Mouse (Mus musculus): ENCODE measurements at regions not wholly inside any gene's neighbourhood (a gene's known extent, or its start where the extent isn't known, plus 50 kb on each side); places are given as distances from the start of the nearest gene placed in this dataset.
"Not testable (repeated sequence)": the region's sequence is repeated elsewhere in the genome, so short reads cannot be mapped to it uniquely, and the experiment has no call there.

DNA sequence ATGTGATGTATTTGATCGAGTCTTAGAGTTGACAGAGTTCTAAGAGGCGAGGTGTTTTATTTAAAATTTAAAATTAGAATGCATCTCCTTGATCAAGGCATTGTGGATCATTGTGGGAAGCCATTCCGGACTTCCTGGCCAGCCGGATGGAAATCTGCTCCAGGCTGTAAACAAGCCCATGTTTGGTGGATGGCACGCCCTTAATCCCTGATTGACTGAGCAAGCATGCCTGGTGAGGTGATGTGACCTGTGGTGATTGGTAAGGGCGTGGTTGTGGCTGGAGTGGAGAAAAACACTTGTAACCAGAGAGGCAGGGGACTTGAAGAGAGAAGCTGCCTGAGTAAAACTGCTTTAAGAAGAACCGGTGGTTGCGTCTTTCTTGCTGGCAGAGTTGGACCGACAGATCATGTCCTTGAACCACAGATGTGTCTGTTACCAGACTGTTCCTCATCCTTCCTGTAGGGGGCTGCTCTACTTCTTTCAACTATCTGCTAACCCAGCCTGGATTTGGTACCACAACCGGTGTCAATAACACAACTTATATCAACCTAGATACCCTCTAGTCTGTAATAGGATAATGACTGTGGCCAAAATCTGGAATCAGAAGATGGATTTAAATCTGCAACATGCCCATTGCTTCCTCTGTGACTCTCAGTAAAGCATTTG is 164.4 kb downstream of the Ifng start:
- no peak for DNase-seq

DNA sequence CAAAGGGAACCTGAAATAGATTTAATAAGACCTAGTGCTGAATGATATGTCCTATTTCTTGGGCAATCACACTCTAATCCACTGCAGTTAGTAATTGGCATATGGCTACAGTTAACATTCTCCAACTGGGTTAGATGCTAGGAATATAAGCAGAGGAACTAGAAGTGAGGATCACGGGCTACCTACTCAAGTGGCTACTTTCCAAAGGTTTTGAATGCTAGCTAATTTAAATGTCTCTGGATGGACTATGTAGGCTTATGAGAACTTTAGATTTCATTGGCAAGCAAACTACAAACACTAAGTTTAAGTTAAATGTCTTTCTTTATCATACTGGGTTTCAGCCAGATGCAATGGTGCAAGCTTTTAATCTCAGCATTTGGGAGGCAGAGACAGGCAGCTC is 166.6 kb downstream of the Ifng start:
- no peak for DNase-seq

DNA sequence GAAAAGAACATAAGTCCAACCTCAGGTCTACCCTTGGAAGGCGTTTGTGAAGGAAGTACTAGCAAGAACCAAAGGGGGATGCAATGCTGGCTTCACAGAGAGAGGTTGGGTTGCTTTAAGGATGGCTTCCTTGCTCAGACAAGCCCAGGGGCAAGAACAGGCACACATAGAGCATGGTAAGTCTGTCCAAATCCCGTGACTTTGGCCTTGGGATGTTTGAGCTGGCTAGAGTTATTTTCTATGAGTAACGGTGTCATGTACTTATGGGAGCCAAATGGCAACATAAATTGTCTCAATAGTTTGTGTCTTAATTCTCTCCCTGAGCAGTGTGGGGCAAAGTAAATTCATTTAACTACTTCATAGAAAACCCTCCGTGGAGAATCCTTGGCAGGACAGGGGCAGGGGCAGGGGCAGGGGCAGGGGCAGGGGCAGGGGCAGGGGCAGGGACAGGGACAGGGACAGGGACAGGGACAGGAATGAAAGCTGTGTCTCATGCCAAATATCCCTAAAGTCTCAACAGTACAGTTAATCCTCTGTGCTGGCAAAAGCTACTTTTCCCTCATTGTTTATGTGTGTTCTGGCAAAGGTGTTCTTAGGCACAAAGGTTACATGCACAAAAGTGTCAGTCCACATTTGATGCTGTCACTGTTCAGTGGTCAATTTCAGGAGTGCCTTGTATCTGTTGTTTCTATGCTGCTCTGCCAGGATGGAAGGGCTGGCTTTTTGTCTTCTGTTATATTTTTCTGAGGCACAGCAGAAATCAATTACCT is 167.7 kb downstream of the Ifng start:
- no peak for DNase-seq

DNA sequence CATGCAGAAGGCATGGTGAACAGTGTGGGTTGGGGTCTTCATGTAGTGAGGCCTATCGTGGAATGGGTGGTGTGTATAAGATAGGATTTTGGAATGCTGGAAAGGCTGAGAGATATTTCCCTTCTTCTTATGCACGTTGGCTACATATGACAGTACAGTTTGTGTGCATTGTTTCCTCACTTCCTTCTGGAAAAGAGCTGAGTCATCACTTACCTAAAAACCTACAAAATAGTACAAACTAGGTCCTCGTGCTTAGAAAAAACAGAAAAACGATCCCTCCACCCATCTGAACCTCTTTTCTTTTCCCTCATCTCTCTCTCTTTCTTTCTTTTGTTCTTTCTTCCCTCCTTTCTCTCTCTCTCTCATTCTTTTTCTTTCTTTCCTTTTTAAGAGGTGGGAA is 168.3 kb downstream of the Ifng start:
- DNase-seq, result no peak

DNA sequence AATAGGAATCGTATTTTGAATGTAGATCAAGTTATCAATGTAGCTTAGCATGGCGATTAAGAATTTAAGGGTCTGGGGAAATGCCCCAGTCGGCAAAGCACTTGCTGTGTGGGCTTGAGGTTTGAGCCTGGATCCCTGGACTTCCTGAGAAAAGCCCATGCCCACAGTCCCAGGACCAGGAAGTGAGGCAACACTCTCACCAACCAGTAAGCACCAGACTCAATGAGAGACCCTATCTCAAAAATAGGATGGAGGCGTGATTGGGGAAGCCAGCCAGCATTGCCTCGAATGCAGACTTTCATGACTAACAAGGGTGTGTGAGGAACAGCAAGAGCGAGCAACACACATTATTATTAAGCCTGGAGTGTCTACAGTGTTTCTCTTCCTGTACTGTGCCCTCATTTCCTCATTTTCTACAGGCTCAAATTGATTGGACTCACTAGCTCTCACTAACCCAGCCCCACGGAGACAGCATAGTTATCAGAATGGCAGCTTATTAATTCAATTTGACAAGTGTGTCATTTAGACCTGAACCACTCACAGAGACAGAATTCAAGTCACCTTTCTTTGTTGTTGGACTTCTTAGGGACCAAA is 170.1 kb downstream of the Ifng start:
- no peak for DNase-seq

DNA sequence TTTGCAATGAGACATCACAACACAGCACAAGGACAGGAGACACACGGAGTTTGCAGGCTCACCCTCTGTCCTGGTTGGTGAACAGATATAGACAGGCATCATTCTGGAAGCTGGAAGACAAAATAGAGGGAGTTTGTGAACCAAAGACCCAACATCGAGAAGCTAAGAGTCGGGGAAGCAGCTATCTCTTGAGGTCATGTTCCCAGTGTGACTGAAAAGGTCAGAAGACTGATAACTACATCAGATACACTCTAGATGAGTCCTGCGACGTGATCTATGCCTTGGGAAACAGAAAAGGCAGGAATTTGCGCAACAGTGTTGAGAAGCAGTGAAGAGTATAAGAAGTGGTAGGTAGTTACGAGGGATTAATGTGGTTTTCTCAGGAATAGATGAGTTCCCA is 171.2 kb downstream of the Ifng start:
- no peak for DNase-seq

DNA sequence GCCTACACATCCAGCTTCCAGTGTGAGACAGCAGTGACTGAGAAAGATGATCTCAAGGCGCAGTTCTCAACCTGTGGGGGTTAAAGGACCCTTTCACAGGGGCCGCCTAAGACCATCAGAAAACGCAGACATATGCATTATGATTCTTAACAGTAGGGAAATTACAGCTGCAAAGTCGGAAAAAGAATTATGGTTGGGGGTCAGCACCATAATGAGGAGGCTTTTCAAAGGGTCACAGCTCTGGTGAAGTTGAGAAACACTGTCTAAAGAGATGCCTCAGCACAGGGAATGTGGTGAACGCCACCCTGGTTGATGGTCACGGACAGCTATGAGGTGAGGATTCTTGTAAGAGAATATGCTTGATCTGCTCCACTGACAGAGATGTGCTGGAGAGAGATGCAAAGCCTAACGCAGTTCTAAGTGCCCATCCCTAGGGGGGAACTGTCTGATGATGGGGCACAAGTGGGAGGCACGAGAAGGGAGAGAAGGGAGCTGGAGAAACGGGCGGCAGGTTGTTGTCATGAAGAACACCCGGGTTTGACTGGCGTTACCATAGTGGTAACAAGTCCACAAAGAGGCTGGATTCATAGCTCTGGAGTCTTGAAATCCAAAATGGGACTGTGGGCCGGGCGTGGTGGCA is 172.3 kb downstream of the Ifng start:
- DNase-seq, result no peak

DNA sequence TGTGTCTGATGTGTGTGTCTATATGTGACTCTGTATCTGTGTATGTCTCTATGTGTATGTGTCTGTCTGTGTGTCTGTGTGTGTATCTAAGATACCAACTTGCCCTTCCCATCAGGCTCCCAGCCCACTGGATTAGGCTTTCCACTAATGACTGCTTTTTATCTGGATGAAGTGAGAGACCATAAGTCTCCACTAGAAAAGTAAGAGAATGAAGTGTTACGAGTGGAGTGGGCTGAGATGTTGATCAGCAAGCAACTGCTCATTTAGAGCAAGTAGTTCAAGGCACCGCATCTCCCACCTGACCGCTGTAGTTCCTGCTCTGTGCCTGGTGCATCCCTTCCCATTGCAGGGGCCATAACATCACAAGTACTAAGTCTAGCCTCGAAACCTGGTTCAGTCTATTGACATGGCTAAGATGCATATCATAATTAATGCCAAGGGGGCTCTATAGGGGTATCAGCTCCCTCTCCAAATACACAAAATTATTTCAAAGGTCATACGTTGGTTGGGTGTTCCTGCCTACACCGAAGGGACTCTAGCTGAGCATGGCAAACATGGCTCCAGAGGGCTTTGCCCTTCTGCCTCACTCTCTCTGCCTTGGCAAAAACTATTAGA is 173.5 kb downstream of the Ifng start:
- no peak for DNase-seq

DNA sequence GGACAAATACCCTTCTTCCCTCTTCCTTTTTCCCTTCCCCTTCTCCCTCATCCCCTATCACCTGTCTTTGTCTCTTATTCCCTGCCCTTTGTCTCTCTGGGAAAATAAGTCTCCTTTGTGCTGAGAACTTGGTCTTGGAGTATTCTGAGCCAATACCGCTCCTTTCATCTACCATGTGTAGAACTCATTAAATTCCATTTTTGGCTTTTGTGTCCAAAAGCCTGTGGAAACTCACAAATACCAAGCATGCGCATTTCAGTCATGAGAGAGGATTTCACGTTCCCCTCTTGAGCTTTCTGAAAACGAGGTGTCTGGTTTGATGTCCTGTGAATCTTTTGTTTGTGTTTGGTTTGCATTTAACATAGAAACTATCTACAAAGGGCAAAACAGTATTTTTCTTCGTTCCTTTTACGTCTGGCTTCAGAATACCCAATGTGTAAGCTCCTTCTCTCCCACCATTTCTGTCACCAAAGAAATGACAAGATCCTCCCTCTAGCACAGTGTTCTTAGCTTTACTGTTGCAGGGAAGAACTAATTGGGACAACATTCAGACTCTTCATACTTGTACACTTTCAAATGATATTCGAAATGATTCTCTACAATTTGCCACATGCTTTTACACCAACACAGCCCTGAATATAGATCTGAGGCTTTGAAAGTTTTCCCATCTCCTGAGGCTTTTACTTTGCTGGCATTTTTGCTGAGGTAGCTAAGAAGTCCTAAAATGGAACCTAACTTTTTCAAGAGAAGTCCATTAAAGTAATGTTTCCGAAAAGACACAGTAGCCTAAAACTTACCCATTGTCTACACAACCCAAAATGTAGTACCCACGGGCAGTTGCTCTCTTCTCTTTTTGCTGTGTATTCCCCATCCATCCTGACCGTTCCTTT is 174.5 kb downstream of the Ifng start:
- DNase-seq, result no peak

DNA sequence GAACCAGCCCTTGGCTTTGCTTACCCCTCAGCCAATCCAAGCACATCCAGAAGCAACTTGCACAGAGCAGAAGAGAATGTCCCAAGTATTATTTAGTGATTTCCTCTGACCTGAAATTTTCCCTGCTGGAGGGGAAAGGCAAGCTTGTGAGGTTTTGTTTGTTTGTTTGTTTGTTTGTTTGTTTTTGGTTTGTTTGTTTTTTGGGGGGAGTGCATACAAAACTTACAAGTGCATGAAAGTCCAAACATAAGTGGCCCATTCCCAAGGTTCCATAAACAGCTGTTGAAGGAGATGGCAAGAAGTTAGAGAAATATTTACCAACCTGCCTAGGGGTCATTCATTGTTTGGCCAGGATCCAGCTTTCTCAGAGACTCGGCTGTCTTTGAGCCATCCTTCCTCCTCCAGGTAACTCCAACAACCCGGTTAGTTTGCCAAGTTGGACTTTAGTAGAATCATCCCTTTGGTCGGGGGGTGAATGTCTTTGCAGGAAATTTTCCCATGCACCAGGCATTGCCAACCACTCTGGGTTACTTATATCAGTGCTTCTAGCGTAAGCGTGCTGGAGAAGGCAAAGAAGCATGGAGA is 175.3 kb downstream of the Ifng start:
- DNase-seq, result no peak

DNA sequence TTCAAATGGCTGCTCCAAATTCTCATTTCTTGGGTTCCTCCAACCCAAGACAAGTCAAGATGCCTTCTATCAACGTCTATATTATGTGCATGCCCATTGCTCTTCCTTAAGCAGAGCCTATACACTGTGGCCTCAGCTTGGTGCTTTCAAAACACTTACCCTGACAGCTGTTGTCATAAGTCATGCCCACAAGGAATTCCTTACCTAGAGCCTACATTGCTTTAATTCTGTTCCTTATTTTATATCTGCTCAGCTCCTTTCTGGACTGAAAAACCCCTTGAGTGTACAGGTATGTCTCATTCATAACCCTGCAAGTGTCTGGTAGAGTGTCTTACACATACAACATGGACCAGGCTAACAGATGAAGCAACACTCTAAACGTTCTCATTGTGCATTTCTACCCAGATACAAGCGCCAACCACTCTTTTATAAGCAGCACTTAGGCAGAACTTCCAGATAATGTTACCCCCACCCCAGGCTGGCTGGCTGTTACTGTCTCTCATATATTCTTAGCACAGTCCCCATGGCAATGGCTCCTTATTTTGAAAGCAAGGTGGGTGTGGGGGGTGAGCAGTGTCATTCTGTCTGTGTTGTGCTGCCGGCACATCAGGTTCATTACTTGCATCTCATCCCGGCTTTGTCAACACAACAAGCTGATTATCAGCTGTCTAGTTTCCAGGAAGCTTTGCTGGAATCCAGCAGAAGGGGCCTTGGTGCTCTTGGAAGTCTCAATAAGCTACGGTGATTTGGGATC is 176.6 kb downstream of the Ifng start:
- no peak for DNase-seq

DNA sequence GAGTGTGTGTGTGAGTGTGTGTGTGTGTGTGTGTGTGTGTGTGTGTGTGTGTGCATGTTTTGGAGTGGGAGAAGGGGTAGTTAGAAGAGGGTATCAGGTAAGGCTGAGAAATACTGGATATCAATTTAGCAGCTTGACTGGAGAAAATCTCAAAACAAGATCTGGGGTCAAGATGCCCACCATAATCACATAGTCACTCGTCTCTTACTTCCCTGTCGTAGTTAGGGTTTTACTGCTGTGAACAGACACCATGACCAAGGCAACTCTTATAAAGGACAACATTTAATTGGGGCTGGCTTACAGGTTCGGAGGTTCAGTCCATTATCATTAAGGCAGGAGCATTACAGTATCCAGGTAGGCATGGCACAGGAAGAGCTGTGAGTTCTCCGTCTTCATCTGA is 177.4 kb downstream of the Ifng start:
- DNase-seq, result not testable (repeated sequence)

DNA sequence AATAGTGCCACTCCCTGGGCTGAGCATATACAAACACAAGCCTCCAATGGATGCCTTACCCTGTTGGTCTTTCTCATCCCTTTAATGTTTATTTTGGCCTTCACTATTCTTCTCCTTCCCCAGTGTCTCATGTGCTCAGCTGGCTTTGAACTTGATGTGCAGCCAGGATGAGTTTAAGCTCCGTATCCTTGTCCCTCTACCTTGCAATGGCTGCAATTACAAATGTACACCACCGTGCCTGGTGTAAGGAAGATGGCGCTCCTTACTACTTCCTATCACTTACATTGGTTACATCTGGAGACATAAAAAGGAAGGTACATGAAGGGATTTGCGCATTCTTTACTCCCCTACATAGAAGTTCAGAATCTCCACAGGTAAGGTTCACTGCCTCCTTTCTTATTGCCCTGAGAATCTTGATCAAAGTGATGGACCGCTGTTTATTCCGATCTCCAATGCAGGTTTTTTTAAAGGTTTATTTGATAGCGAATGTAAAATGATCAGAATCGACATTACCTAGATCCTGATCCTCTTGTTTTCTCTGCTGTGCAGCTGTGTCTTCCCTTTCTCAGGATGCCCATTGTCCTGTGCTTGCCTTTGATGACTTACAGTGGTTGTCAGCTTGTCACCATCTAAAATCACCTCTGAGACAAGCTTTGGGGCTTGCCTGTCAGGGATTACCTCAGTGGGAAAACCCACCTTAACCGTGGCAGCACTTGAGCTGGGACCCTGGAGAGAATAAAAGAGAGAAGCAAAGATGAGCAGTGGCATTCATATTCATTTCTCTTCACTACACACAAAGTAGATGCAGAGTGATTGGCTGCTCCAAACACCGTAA is 178.1 kb downstream of the Ifng start:
- DNase-seq, result no peak

DNA sequence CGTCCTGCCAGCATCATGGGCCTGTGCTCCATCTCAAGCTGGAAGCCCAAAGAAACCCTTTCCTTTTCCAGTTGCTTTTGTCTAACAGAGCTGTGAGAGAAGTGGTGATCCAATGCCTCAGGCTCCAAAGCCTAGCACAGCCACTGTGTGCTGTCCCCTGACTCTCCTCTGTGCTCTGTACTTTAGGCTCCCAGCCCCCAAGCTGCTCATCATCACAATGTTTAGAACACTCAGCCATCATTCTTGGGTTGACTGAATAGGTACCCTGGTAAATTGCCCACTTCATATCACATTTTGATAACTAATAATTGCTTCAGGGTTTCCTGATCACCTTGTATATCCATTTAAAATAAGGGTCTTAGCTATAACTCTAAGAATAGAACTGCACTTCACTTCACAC is 178.8 kb downstream of the Ifng start:
- DNase-seq, result no peak

DNA sequence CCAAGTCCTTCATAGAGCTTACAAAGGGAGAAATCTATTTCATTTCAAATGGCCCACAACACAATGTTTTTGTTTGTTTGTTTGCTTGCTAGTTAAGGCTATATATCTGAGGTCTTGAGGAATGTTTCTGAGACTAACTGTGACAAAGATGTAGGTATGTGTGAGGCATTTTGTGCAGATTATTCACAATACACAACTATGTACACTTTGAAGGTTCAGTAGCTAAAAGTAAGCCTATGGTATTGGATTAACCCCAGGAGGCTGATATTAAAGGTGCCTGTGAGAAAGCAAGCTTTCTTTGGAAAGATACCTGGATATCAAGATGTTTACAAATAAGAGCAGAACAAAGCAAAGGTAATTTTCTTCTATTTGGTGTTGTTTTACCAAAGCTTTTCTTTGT is 179.8 kb downstream of the Ifng start:
- DNase-seq, result no peak

DNA sequence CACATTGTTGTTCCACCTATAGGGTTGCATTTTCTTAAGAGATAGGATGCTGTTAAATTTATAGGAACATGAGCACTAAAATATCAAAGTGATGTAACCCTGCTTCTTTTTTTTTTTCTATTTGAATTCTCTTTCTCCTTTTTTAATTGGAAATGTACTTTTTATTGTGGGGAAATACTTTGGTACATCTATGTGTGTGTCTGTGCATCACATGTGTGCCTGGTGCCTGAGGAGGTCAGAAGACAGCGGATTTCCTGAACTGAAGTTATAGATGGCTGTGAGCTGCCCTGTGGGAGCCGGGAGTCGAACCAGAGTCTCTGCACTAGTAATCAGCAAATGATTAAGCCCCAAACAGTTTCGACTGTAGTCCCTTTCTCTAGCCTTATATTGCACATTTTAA is 180.7 kb downstream of the Ifng start:
- no peak for DNase-seq

DNA sequence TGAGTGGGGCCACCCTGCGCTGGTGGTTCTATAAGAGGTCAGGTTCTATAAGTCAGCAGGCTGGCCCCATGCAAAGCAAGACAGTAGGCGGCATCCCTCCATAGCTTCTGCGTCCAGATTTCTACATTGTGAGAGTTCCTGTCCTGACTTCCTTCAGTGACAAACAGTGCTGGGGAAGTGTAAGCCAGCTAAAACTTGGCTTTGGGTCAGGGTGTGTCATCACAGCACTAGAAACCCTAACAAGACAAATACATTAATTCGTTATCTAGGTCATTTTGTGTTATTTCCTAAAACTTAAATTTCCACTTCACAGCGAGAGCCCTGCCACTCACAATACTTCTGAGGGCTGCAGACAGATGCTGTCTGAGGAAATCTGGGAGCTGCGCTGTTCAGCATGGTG is 181.3 kb downstream of the Ifng start:
- DNase-seq, result no peak

DNA sequence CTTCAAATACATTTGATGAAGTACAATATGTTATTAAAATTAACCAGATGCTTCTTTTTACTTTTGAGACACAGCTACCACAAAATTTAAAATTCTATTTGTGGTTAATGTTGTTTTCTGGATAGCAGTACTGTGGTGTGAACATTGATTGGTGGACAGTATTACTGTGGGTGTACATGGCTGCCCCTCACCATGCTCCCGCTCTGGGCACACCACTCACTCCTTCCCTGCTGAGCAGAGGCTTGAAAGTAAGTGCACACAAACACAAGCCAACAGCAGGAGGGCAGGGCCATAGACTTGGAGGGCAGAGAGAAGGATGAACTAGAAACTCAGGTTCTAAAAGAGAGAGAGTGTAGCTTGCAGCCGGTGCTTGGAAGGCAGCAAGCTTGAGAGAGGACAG is 182.1 kb downstream of the Ifng start:
- no peak for DNase-seq

DNA sequence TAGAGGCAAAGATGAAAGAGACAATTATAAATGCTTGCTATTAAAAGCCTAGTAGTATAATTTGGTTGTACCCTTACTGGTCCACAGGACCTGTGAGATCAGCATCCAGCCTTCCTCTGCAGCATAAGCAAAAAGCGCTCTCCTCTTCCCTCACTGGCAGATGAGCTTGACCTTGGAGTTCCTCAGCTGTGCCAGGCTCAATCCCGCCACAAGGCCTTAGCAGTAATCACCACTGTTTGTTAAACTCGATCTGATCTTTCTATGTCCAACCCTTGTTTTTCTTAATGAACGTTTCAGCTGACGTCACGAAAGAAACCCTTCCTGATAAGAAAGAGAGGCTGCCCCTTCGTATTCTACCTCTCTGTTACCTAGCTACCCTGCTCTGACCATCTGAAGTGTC is 183.5 kb downstream of the Ifng start:
- no peak for DNase-seq

DNA sequence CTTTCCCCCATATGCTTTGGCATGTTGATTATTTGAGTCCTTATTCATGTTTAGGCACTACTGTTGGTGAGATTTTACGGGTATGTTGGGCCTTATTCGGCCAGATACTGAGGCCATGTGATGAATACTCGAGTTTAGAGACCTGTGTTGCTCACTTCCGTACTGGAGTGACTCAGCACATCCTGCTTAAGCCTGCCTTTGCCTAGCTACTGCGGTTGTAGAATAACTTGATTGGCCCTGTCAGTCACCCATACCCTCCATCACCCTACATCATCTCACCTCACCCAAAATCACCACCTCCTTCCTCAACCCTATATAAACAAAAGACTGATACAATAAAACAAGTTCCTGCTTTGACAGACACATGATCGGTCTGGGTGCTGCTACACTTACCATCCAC is 187.2 kb downstream of the Ifng start:
- DNase-seq, result no peak

Data from thymus, postnatal 4 days (tissue).